Mouse (Mus musculus): ENCODE measurements around the gene Shisa6. TPM values are rescaled to one million over a fixed set of nuclear protein-coding genes. Genes with fewer than 3 reads are reported as not detected.

The Shisa6 gene
- polyA plus RNA-seq, 1 experiment, result 40.7 TPM

- Histone ChIP-seq H3K4me3 (replicated peaks; ENCODE audit: insufficient read depth, low read depth, low read length) (no peak overlapping the region), H3K27ac (ENCODE audit: insufficient read depth, low read length) (no peak overlapping the region), H3K27me3 (ENCODE audit: control insufficient read depth, insufficient read depth, low read length) (no peaks in the 10 kb centered on the region), H3K4me1 (ENCODE audit: control insufficient read depth, insufficient read depth, low read length) (no peaks in the 10 kb centered on the region)
- 77% methylated on average over 6 of the region's 6 CpGs for WGBS
- DNase-seq, result no peak
- TF ChIP-seq CTCF (IDR thresholded peaks at IDR 0.05; ENCODE audit: borderline replicate concordance, insufficient read depth, low read depth, low read length) (no peak), POLR2A (IDR thresholded peaks at IDR 0.05; ENCODE audit: borderline replicate concordance, insufficient read depth, low read length) (no peak)
These were observed 6.4 kb downstream of the Shisa6 start for GRCm38 (mm10) chr11:66519386-66519785.

- 93% methylated on average over 5 of the region's 5 CpGs for WGBS
- H3K4me3 ChIP-seq (replicated peaks; ENCODE audit: insufficient read depth, low read depth, low read length), result no peak overlapping the region
- H3K4me1 ChIP-seq (ENCODE audit: control insufficient read depth, insufficient read depth, low read length), result no peaks in the 10 kb centered on the region
- no peaks in the 10 kb centered on the region for H3K27me3 ChIP-seq (ENCODE audit: control insufficient read depth, insufficient read depth, low read length)
- TF ChIP-seq CTCF (IDR thresholded peaks at IDR 0.05; ENCODE audit: borderline replicate concordance, insufficient read depth, low read depth, low read length), result no peak
- TF ChIP-seq POLR2A (IDR thresholded peaks at IDR 0.05; ENCODE audit: borderline replicate concordance, insufficient read depth, low read length), result no peak
- no peak overlapping the region for H3K27ac ChIP-seq (ENCODE audit: insufficient read depth, low read length)
- no peak for DNase-seq
These were observed 11.4 kb downstream of the Shisa6 start for GRCm38 (mm10) chr11:66514346-66514745.

- TF ChIP-seq POLR2A (IDR thresholded peaks at IDR 0.05; ENCODE audit: borderline replicate concordance, insufficient read depth, low read length), result no peak
- no peak for TF ChIP-seq CTCF (IDR thresholded peaks at IDR 0.05; ENCODE audit: borderline replicate concordance, insufficient read depth, low read depth, low read length)
- Histone ChIP-seq H3K27me3 (ENCODE audit: control insufficient read depth, insufficient read depth, low read length) (no peaks in the 10 kb centered on the region), H3K27ac (ENCODE audit: insufficient read depth, low read length) (no peak overlapping the region), H3K4me1 (ENCODE audit: control insufficient read depth, insufficient read depth, low read length) (no peaks in the 10 kb centered on the region), H3K4me3 (replicated peaks; ENCODE audit: insufficient read depth, low read depth, low read length) (no peak overlapping the region)
- no peak for DNase-seq
- 61% methylated on average over 2 of the region's 2 CpGs for WGBS
These were observed 24.8 kb downstream of the Shisa6 start for GRCm38 (mm10) chr11:66500951-66501350.

GRCm38 (mm10) chr11:66498857-66499445 lies 26.8 kb downstream of the Shisa6 start:
- no peak for DNase-seq
- WGBS, result 76% methylated on average over 9 of the region's 9 CpGs
- TF ChIP-seq POLR2A (IDR thresholded peaks at IDR 0.05; ENCODE audit: borderline replicate concordance, insufficient read depth, low read length), result no peak
- TF ChIP-seq CTCF (IDR thresholded peaks at IDR 0.05; ENCODE audit: borderline replicate concordance, insufficient read depth, low read depth, low read length), result no peak
- Histone ChIP-seq H3K27me3 (ENCODE audit: control insufficient read depth, insufficient read depth, low read length) (no peaks in the 10 kb centered on the region), H3K4me3 (replicated peaks; ENCODE audit: insufficient read depth, low read depth, low read length) (no peak overlapping the region), H3K4me1 (ENCODE audit: control insufficient read depth, insufficient read depth, low read length) (no peaks in the 10 kb centered on the region), H3K27ac (ENCODE audit: insufficient read depth, low read length) (no peak overlapping the region)

GRCm38 (mm10) chr11:66496235-66496634 lies 29.5 kb downstream of the Shisa6 start:
- no peak overlapping the region for H3K27ac ChIP-seq (ENCODE audit: insufficient read depth, low read length)
- no peaks in the 10 kb centered on the region for H3K27me3 ChIP-seq (ENCODE audit: control insufficient read depth, insufficient read depth, low read length)
- no peak overlapping the region for H3K4me3 ChIP-seq (replicated peaks; ENCODE audit: insufficient read depth, low read depth, low read length)
- no peak for DNase-seq
- WGBS, result 31% methylated on average over 9 of the region's 9 CpGs
- TF ChIP-seq CTCF (IDR thresholded peaks at IDR 0.05; ENCODE audit: borderline replicate concordance, insufficient read depth, low read depth, low read length), result no peak
- no peak for TF ChIP-seq POLR2A (IDR thresholded peaks at IDR 0.05; ENCODE audit: borderline replicate concordance, insufficient read depth, low read length)
- H3K4me1 ChIP-seq (ENCODE audit: control insufficient read depth, insufficient read depth, low read length), result no peaks in the 10 kb centered on the region

GRCm38 (mm10) chr11:66494391-66494790 lies 31.4 kb downstream of the Shisa6 start:
- Histone ChIP-seq H3K27me3 (ENCODE audit: control insufficient read depth, insufficient read depth, low read length) (no peaks in the 10 kb centered on the region), H3K4me3 (replicated peaks; ENCODE audit: insufficient read depth, low read depth, low read length) (no peak overlapping the region), H3K4me1 (ENCODE audit: control insufficient read depth, insufficient read depth, low read length) (no peaks in the 10 kb centered on the region), H3K27ac (ENCODE audit: insufficient read depth, low read length) (no peak overlapping the region)
- 83% methylated on average over 3 of the region's 3 CpGs for WGBS
- TF ChIP-seq POLR2A (IDR thresholded peaks at IDR 0.05; ENCODE audit: borderline replicate concordance, insufficient read depth, low read length), result no peak
- no peak for TF ChIP-seq CTCF (IDR thresholded peaks at IDR 0.05; ENCODE audit: borderline replicate concordance, insufficient read depth, low read depth, low read length)
- no peak for DNase-seq

- H3K4me1 ChIP-seq (ENCODE audit: control insufficient read depth, insufficient read depth, low read length), result no peaks in the 10 kb centered on the region; the same call in 1 of the 2 replicates
- TF ChIP-seq CTCF (IDR thresholded peaks at IDR 0.05; ENCODE audit: borderline replicate concordance, insufficient read depth, low read depth, low read length) (no peak), POLR2A (IDR thresholded peaks at IDR 0.05; ENCODE audit: borderline replicate concordance, insufficient read depth, low read length) (no peak)
- peak in 1 of 2 experiments; percentile 15 for DNase-seq
- H3K27me3 ChIP-seq (ENCODE audit: control insufficient read depth, insufficient read depth, low read length), result no peaks in the 10 kb centered on the region
- WGBS, result 20% methylated on average over 4 of the region's 4 CpGs
- no peak overlapping the region for H3K27ac ChIP-seq (ENCODE audit: insufficient read depth, low read length)
- H3K4me3 ChIP-seq (replicated peaks; ENCODE audit: insufficient read depth, low read depth, low read length), result no peak overlapping the region
These were observed 38.0 kb downstream of the Shisa6 start for GRCm38 (mm10) chr11:66487765-66488164.

- Histone ChIP-seq H3K4me1 (ENCODE audit: control insufficient read depth, insufficient read depth, low read length) (no peaks in the 10 kb centered on the region), H3K27ac (ENCODE audit: insufficient read depth, low read length) (no peak overlapping the region), H3K27me3 (ENCODE audit: control insufficient read depth, insufficient read depth, low read length) (no peaks in the 10 kb centered on the region), H3K4me3 (replicated peaks; ENCODE audit: insufficient read depth, low read depth, low read length) (no peak overlapping the region)
- DNase-seq, result peak in 1 of 2 experiments; percentile 7
- no peak for TF ChIP-seq CTCF (IDR thresholded peaks at IDR 0.05; ENCODE audit: borderline replicate concordance, insufficient read depth, low read depth, low read length)
- no peak for TF ChIP-seq POLR2A (IDR thresholded peaks at IDR 0.05; ENCODE audit: borderline replicate concordance, insufficient read depth, low read length)
- 20% methylated on average over 6 of the region's 6 CpGs for WGBS
These were observed 43.3 kb downstream of the Shisa6 start for GRCm38 (mm10) chr11:66482501-66482900.

Measured in cerebellum, adult 2 months (tissue).